Mouse (Mus musculus) B cell, adult 2 months (primary cell): ENCODE data around the gene Dido1.
"Not testable (repeated sequence)": the region's sequence is repeated elsewhere in the genome, so short reads cannot be mapped to it uniquely, and the experiment has no call there.

Source experiments
- DNase-seq, 2 experiments: peaks; one replicate each; pipeline ENCODE4 v3.0.0; 2022

Gene Dido1

GRCm38 (mm10) chr2:180723865-180724264 is 14.1 kb upstream of the Dido1 start:
- no peak for DNase-seq

- DNase-seq: not testable (repeated sequence)
Observed at GRCm38 (mm10) chr2:180722748-180723147, 12.9 kb upstream of the Dido1 start.

- DNase-seq: no peak
Observed at GRCm38 (mm10) chr2:180712037-180712689, 2.4 kb upstream of the Dido1 start.

- DNase-seq: no peak
Observed at GRCm38 (mm10) chr2:180711527-180711926, 1.7 kb upstream of the Dido1 start.

GRCm38 (mm10) chr2:180710276-180711155 is 717 bp upstream of the Dido1 start:
- DNase-seq: peak in 1 of 2 experiments; percentile 41

GRCm38 (mm10) chr2:180709023-180709922 is 526 bp downstream of the Dido1 start:
- DNase-seq: no peak

- DNase-seq: no peak
Observed at GRCm38 (mm10) chr2:180705975-180706374, 3.8 kb downstream of the Dido1 start.

GRCm38 (mm10) chr2:180705066-180705465 is 4.7 kb downstream of the Dido1 start:
- DNase-seq: peak; percentile 33 to 42

- no peak for DNase-seq
Observed at GRCm38 (mm10) chr2:180704591-180704990, 5.2 kb downstream of the Dido1 start.

- DNase-seq: no peak
Observed at GRCm38 (mm10) chr2:180703645-180704359, 6.0 kb downstream of the Dido1 start.

GRCm38 (mm10) chr2:180703175-180703574 is 6.6 kb downstream of the Dido1 start:
- no peak for DNase-seq

GRCm38 (mm10) chr2:180702701-180703149 is 7.1 kb downstream of the Dido1 start:
- DNase-seq: peak in 1 of 2 experiments; percentile 24

GRCm38 (mm10) chr2:180701767-180702621 is 7.8 kb downstream of the Dido1 start:
- peak; percentile 89 to 92 for DNase-seq

GRCm38 (mm10) chr2:180701053-180701766 is 8.6 kb downstream of the Dido1 start:
- DNase-seq: no peak

- no peak for DNase-seq
Observed at GRCm38 (mm10) chr2:180700457-180700856, 9.3 kb downstream of the Dido1 start.

GRCm38 (mm10) chr2:180695176-180695575 is 14.6 kb downstream of the Dido1 start:
- DNase-seq: peak; percentile 50 to 59

GRCm38 (mm10) chr2:180692630-180693029 is 17.2 kb downstream of the Dido1 start:
- peak in 1 of 2 experiments; percentile 15 for DNase-seq

GRCm38 (mm10) chr2:180689841-180690240 is 20.0 kb downstream of the Dido1 start:
- DNase-seq: no peak

GRCm38 (mm10) chr2:180684031-180684430 is 25.8 kb downstream of the Dido1 start:
- DNase-seq: no peak

- no peak for DNase-seq
Observed at GRCm38 (mm10) chr2:180683524-180683923, 26.3 kb downstream of the Dido1 start.
